Mouse (Mus musculus) limb, embryonic 15.5 days (tissue): ENCODE measurements at regions not wholly inside any gene's neighbourhood (a gene's known extent, or its start where the extent isn't known, plus 50 kb on each side); places are given as distances from the start of the nearest gene placed in this dataset.

Experiments used
- ATAC-seq: fragments of 200-750 bp; cut with Nextera tagmentation; 2 replicates; pipeline ENCODE4 v1.8.0; 2017; ENCODE audit warnings: low read depth, moderate TSS enrichment; ENCODE audit not compliant: insufficient number of reproducible peaks, low FRiP score, low TSS enrichment
- H3K27ac ChIP-seq: fragments of 300-500 bp; sonication (generic); 2 replicates; pipeline ENCODE4 v1.5.1; 2015; ENCODE audit warnings: moderate library complexity, mild to moderate bottlenecking, inconsistent platforms
- H3K27me3 ChIP-seq: fragments of 300-500 bp; sonication (generic); 2 replicates; pipeline ENCODE4 v1.6.1; 2015; ENCODE audit warnings: inconsistent platforms
- H3K36me3 ChIP-seq: fragments of 300-500 bp; sonication (generic); 2 replicates; pipeline ENCODE4 v1.6.1; 2015; ENCODE audit warnings: inconsistent platforms
- H3K4me1 ChIP-seq: fragments of 300-500 bp; sonication (generic); 2 replicates; pipeline ENCODE4 v1.6.1; 2015; ENCODE audit warnings: inconsistent platforms
- H3K4me2 ChIP-seq: fragments of 300-500 bp; sonication (generic); 2 replicates; pipeline ENCODE4 v1.6.1; 2015; ENCODE audit warnings: mild to moderate bottlenecking, inconsistent platforms
- H3K4me3 ChIP-seq: fragments of 300-500 bp; sonication (generic); 2 replicates; pipeline ENCODE4 v1.5.1; 2015; ENCODE audit warnings: mild to moderate bottlenecking, inconsistent platforms
- H3K9ac ChIP-seq: fragments of 300-500 bp; sonication (generic); 2 replicates; pipeline ENCODE4 v1.6.1; 2015; ENCODE audit warnings: inconsistent platforms
- H3K9me3 ChIP-seq: fragments of 300-500 bp; sonication (generic); 2 replicates; pipeline ENCODE4 v1.6.1; 2016; ENCODE audit warnings: inconsistent platforms
- WGBS: fragments of 180-500 bp; shearing (Covaris S2); methylation state at CpG from one replicate; pipeline ENCODE4 v1.1.7; 2015; 5-methylcytosine and 5-hydroxymethylcytosine counted together

GRCm38 (mm10) chr17:27316711-27317575 is 112.7 kb upstream of the Lemd2 start:
- H3K36me3 ChIP-seq = no peaks in the 10 kb centered on the region
- H3K4me3 ChIP-seq = no peak overlapping the region
- no peak overlapping the region for H3K9ac ChIP-seq
- no peak overlapping the region for H3K4me2 ChIP-seq
- no peaks in the 10 kb centered on the region for H3K27me3 ChIP-seq
- 78% methylated on average over 21 of the region's 21 CpGs for WGBS
- no peak overlapping the region for H3K27ac ChIP-seq
- ATAC-seq = no peak
- H3K4me1 ChIP-seq = peaks cover 22% of the 10 kb centered on the region
- no peaks in the 10 kb centered on the region for H3K9me3 ChIP-seq

- Histone ChIP-seq H3K9me3 (no peaks in the 10 kb centered on the region), H3K4me1 (peaks cover 22% of the 10 kb centered on the region), H3K27ac (no peak overlapping the region), H3K4me3 (no peak overlapping the region), H3K27me3 (no peaks in the 10 kb centered on the region), H3K9ac (no peak overlapping the region), H3K4me2 (no peak overlapping the region), H3K36me3 (no peaks in the 10 kb centered on the region)
- WGBS = 75% methylated on average over 11 of the region's 11 CpGs
- no peak for ATAC-seq
Measured at GRCm38 (mm10) chr17:27315947-27316628, 111.8 kb upstream of the Lemd2 start.

- Histone ChIP-seq H3K4me3 (no peak overlapping the region), H3K9me3 (no peaks in the 10 kb centered on the region), H3K9ac (no peak overlapping the region), H3K4me2 (no peak overlapping the region), H3K4me1 (peaks cover 22% of the 10 kb centered on the region), H3K36me3 (no peaks in the 10 kb centered on the region), H3K27me3 (no peaks in the 10 kb centered on the region), H3K27ac (no peak overlapping the region)
- ATAC-seq = no peak
- 64% methylated on average over 3 of the region's 3 CpGs for WGBS
Measured at GRCm38 (mm10) chr17:27315428-27315827, 111.2 kb upstream of the Lemd2 start.

GRCm38 (mm10) chr17:27314821-27315392 is 110.6 kb upstream of the Lemd2 start:
- no peak overlapping the region for H3K4me3 ChIP-seq
- no peaks in the 10 kb centered on the region for H3K27me3 ChIP-seq
- ATAC-seq = no peak
- no peak overlapping the region for H3K9ac ChIP-seq
- 42% methylated on average over 7 of the region's 7 CpGs for WGBS
- no peak overlapping the region for H3K4me2 ChIP-seq
- H3K36me3 ChIP-seq = no peaks in the 10 kb centered on the region
- peaks cover 22% of the 10 kb centered on the region for H3K4me1 ChIP-seq
- H3K27ac ChIP-seq = no peak overlapping the region
- H3K9me3 ChIP-seq = no peaks in the 10 kb centered on the region

- H3K4me1 ChIP-seq = peaks cover 5% of the 10 kb centered on the region; the same call in 1 of the 2 replicates
- H3K9ac ChIP-seq = no peak overlapping the region
- H3K36me3 ChIP-seq = no peaks in the 10 kb centered on the region
- WGBS = 44% methylated on average over 4 of the region's 4 CpGs
- no peak overlapping the region for H3K27ac ChIP-seq
- H3K9me3 ChIP-seq = no peaks in the 10 kb centered on the region
- no peak overlapping the region for H3K4me3 ChIP-seq
- H3K4me2 ChIP-seq = no peak overlapping the region
- ATAC-seq = no peak
- H3K27me3 ChIP-seq = no peaks in the 10 kb centered on the region
Measured at GRCm38 (mm10) chr17:27308933-27309332, 104.7 kb upstream of the Lemd2 start.

GRCm38 (mm10) chr17:27304842-27305241 is 100.6 kb upstream of the Lemd2 start:
- no peaks in the 10 kb centered on the region for H3K36me3 ChIP-seq
- H3K4me1 ChIP-seq = peaks cover 5% of the 10 kb centered on the region; the same call in 1 of the 2 replicates
- no peak overlapping the region for H3K9ac ChIP-seq
- no peaks in the 10 kb centered on the region for H3K9me3 ChIP-seq
- H3K4me2 ChIP-seq = no peak overlapping the region
- no peak overlapping the region for H3K27ac ChIP-seq
- H3K27me3 ChIP-seq = no peaks in the 10 kb centered on the region
- no peak overlapping the region for H3K4me3 ChIP-seq
- ATAC-seq = no peak
- WGBS = 42% methylated on average over 3 of the region's 3 CpGs

- no peak for ATAC-seq
- no peaks in the 10 kb centered on the region for H3K36me3 ChIP-seq
- peaks cover 2% of the 10 kb centered on the region; the same call in 1 of the 2 replicates for H3K4me1 ChIP-seq
- 76% methylated on average over 17 of the region's 17 CpGs for WGBS
- H3K27ac ChIP-seq = no peak overlapping the region
- no peak overlapping the region for H3K4me3 ChIP-seq
- H3K27me3 ChIP-seq = no peaks in the 10 kb centered on the region
- H3K9me3 ChIP-seq = no peaks in the 10 kb centered on the region
- no peak overlapping the region for H3K9ac ChIP-seq
- H3K4me2 ChIP-seq = no peak overlapping the region
Measured at GRCm38 (mm10) chr17:27303633-27304479, 99.6 kb upstream of the Lemd2 start.

GRCm38 (mm10) chr17:27303061-27303460 is 98.8 kb upstream of the Lemd2 start:
- Histone ChIP-seq H3K36me3 (no peaks in the 10 kb centered on the region), H3K4me1 (0 out of 2 replicates have a peak, but pooled peaks cover 2% of the 10 kb centered on the region), H3K4me2 (no peak overlapping the region), H3K9me3 (no peaks in the 10 kb centered on the region), H3K27me3 (no peaks in the 10 kb centered on the region), H3K27ac (no peak overlapping the region), H3K9ac (no peak overlapping the region), H3K4me3 (no peak overlapping the region)
- ATAC-seq = no peak
- 94% methylated on average over 12 of the region's 12 CpGs for WGBS

GRCm38 (mm10) chr17:27301376-27301775 is 97.1 kb upstream of the Lemd2 start:
- Histone ChIP-seq H3K4me2 (no peak overlapping the region), H3K4me3 (no peak overlapping the region), H3K27me3 (no peaks in the 10 kb centered on the region), H3K9me3 (no peaks in the 10 kb centered on the region), H3K4me1 (0 out of 2 replicates have a peak, but pooled peaks cover 2% of the 10 kb centered on the region), H3K36me3 (no peaks in the 10 kb centered on the region), H3K27ac (no peak overlapping the region), H3K9ac (no peak overlapping the region)
- 50% methylated on average over 10 of the region's 11 CpGs for WGBS
- ATAC-seq = no peak

GRCm38 (mm10) chr17:27299297-27299696 is 95.0 kb upstream of the Lemd2 start:
- Histone ChIP-seq H3K27ac (no peak overlapping the region), H3K9me3 (no peaks in the 10 kb centered on the region), H3K4me2 (no peak overlapping the region), H3K9ac (no peak overlapping the region), H3K4me3 (no peak overlapping the region), H3K36me3 (no peaks in the 10 kb centered on the region), H3K4me1 (0 out of 2 replicates have a peak, but pooled peaks cover 2% of the 10 kb centered on the region), H3K27me3 (no peaks in the 10 kb centered on the region)
- no peak for ATAC-seq
- WGBS = 77% methylated on average over 4 of the region's 4 CpGs

GRCm38 (mm10) chr17:27298351-27298750 is 94.1 kb upstream of the Lemd2 start:
- no peak overlapping the region for H3K27ac ChIP-seq
- no peaks in the 10 kb centered on the region for H3K36me3 ChIP-seq
- H3K9me3 ChIP-seq = no peaks in the 10 kb centered on the region
- no peaks in the 10 kb centered on the region for H3K4me1 ChIP-seq
- 60% methylated on average over 10 of the region's 10 CpGs for WGBS
- H3K4me2 ChIP-seq = no peak overlapping the region
- no peak overlapping the region for H3K4me3 ChIP-seq
- no peaks in the 10 kb centered on the region for H3K27me3 ChIP-seq
- no peak for ATAC-seq
- no peak overlapping the region for H3K9ac ChIP-seq
